Mouse (Mus musculus): ENCODE data around the gene Smg7.

The Smg7 gene

GRCm38 (mm10) chr1:152838841-152839240 is 63.6 kb downstream of the Smg7 start:
- no peak for DNase-seq

- DNase-seq, result no peak
Observed at GRCm38 (mm10) chr1:152838026-152838702, 64.3 kb downstream of the Smg7 start.

GRCm38 (mm10) chr1:152835061-152835460 is 67.4 kb downstream of the Smg7 start:
- DNase-seq, result no peak

- no peak for DNase-seq
Observed at GRCm38 (mm10) chr1:152832316-152832715, 70.1 kb downstream of the Smg7 start.

GRCm38 (mm10) chr1:152831619-152832018 is 70.8 kb downstream of the Smg7 start:
- DNase-seq, result no peak

GRCm38 (mm10) chr1:152831003-152831402 is 71.4 kb downstream of the Smg7 start:
- no peak for DNase-seq

- no peak for DNase-seq
Observed at GRCm38 (mm10) chr1:152830054-152830453, 72.4 kb downstream of the Smg7 start.

- DNase-seq, result no peak
Observed at GRCm38 (mm10) chr1:152828637-152829355, 73.7 kb downstream of the Smg7 start.

GRCm38 (mm10) chr1:152828168-152828567 is 74.3 kb downstream of the Smg7 start:
- no peak for DNase-seq

GRCm38 (mm10) chr1:152826446-152826845 is 76.0 kb downstream of the Smg7 start:
- no peak for DNase-seq

- DNase-seq, result no peak
Observed at GRCm38 (mm10) chr1:152824206-152824605, 78.2 kb downstream of the Smg7 start.

GRCm38 (mm10) chr1:152821746-152822145 is 80.7 kb downstream of the Smg7 start:
- DNase-seq, result no peak

GRCm38 (mm10) chr1:152820911-152821695 is 81.3 kb downstream of the Smg7 start:
- no peak for DNase-seq

- DNase-seq, result no peak
Observed at GRCm38 (mm10) chr1:152819558-152819957, 82.9 kb downstream of the Smg7 start.

- DNase-seq, result no peak
Observed at GRCm38 (mm10) chr1:152817794-152818193, 84.7 kb downstream of the Smg7 start.

- DNase-seq, result no peak
Observed at GRCm38 (mm10) chr1:152817027-152817769, 85.2 kb downstream of the Smg7 start.

- peak in 1 of 2 experiments; percentile 51 for DNase-seq
Observed at GRCm38 (mm10) chr1:152815265-152815701, 87.2 kb downstream of the Smg7 start.

- DNase-seq, result no peak
Observed at GRCm38 (mm10) chr1:152810533-152811439, 91.7 kb downstream of the Smg7 start.

- peak in 1 of 2 experiments; percentile 28 for DNase-seq
Observed at GRCm38 (mm10) chr1:152809541-152810252, 92.7 kb downstream of the Smg7 start.

GRCm38 (mm10) chr1:152808392-152808680 is 94.1 kb downstream of the Smg7 start:
- no peak for DNase-seq
